Mouse (Mus musculus): ENCODE data around the gene Gnl1. TPM values are rescaled to one million over a fixed set of nuclear protein-coding genes. Genes with fewer than 3 reads are reported as not detected.
"Not testable (repeated sequence)": the region's sequence is repeated elsewhere in the genome, so short reads cannot be mapped to it uniquely, and the experiment has no call there.

Gnl1 gene
- 34.5 and 36.6 TPM in 2 replicates for polyA plus RNA-seq (2015; fragmentation: Nextera tagmentation; extraction: Ambion mirVana)

DNA sequence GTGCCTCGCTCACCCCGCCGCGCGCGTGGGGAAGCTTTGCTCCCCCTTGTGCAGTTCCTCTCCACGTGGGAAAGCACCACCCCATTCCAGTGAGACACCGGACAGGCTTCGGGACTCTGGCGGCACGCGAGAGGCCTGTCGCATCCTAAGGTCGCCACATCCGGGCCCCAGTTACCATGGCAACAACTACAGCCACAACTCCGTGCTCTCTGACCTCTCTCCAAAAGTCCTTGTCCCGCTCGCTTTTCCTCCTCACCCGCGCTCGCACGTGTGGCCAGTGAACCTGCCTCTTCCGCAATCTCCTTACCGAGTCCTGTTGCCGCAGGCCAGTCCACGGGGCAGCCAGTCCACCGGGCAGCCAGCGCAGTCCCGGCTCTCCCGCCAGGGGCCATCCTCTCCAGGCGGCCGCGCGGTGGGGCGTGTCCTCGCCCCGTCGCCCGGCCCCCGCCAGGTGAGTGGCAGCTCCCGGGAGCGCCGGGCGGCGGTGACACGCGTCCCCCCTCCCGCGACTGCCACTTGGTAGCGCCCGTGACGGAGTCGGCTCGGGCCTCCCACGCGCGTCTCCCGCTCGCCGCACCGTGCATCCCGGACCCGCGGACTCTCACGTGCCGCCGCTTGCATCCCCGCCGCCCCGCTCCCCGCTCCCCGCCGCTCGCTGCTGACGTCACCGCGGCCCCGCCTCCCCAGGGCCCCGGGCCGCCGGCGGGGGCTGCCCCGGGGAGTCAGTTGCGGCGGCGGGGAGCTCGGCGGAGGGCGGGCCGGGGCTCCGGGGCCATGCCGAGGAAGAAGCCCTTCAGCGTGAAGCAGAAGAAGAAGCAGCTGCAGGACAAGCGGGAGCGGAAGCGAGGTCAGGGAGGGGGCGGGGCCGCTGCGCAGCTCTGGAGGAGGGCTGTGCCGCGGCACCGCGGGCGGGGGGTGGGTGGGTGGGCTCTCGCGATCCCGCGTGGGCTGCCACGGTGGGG, at the start of gene Gnl1, which contains the start of gene Prr3:
TSS of gene Gnl1 (plus strand) at position 451 of the 962 bp plus-strand sequence.
TSS of gene Prr3 (minus strand) at position 836 of the 962 bp plus-strand sequence.
- Histone ChIP-seq H3K27ac (ENCODE audit: low read length) (peak within 1 kb of the TSS; percentile 97), H3K9ac (ENCODE audit: low read length) (peak within 1 kb of the TSS; percentile 82), H3K4me3 (ENCODE audit: low read length) (peak within 1 kb of the TSS; percentile 76), H3K36me3 (ENCODE audit: control insufficient read depth, insufficient read depth) (peaks cover 18% of the 10 kb centered on the region), H3K27me3 (ENCODE audit: control insufficient read depth, insufficient read depth, low read length) (no peaks in the 10 kb centered on the region), H3K4me2 (ENCODE audit: low read depth, low read length) (peak within 1 kb of the TSS; percentile 92), H3K4me1 (ENCODE audit: control insufficient read depth, insufficient read depth, low read length) (peaks cover 18% of the 10 kb centered on the region), H3K9me3 (replicated peaks; ENCODE audit: control insufficient read depth, low read length) (no peaks in the 10 kb centered on the region)
- peak; percentile 90 for ATAC-seq (replicated peaks; ENCODE audit: extremely low read depth, insufficient read depth, low FRiP score)
- under 1% methylated on average over 108 of the region's 109 CpGs for WGBS

DNA sequence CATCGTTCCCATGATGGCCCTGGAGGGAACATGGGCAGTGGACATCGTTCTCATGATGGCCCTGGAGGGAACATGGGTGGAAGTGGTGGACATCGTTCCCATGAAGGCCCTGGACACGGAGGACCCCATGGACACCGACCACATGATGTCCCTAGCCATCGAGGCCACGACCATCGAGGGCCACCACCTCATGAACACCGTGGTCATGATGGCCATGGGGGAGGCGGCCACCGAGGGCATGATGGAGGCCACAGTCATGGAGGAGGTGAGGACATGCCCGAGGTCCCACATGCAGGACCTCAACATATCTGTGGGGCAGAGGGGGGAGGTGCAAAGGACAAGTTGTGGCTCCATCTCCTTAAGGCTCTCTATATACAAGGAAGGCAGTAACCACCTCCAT, 49.0 kb upstream of the Gnl1 start:
- 95% methylated on average over 12 of the region's 12 CpGs for WGBS

DNA sequence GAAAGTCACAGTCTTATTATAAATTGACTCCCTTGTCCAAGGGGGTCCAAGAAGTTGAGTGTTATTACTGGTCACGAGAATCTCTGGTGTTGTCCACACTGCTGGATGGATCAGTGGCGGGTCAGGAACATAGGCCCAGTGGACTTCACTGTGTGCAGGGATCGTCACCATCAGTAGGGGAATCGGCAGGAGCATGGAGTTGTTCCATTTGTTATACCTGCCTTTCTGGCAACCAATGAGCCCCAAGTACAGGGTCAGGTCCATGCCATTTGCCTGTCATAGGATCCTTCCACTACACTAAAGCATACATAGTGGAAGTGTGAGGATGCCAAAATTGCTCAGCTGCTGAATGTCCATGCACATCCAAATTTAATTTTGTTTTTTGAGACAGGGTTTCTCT, 47.0 kb upstream of the Gnl1 start:
- 86% methylated on average over 4 of the region's 4 CpGs for WGBS
- Histone ChIP-seq H3K27ac (ENCODE audit: low read length) (no peak overlapping the region), H3K4me2 (ENCODE audit: low read depth, low read length) (no peak overlapping the region), H3K4me1 (ENCODE audit: control insufficient read depth, insufficient read depth, low read length) (no peaks in the 10 kb centered on the region), H3K27me3 (ENCODE audit: control insufficient read depth, insufficient read depth, low read length) (no peaks in the 10 kb centered on the region), H3K4me3 (ENCODE audit: low read length) (no peak overlapping the region), H3K9ac (ENCODE audit: low read length) (no peak overlapping the region), H3K9me3 (replicated peaks; ENCODE audit: control insufficient read depth, low read length) (no peaks in the 10 kb centered on the region), H3K36me3 (ENCODE audit: control insufficient read depth, insufficient read depth) (peaks cover 31% of the 10 kb centered on the region)
- no peak for ATAC-seq (replicated peaks; ENCODE audit: extremely low read depth, insufficient read depth, low FRiP score)

More for the DNA sequence above, 49.0 kb upstream of the Gnl1 start:
- Histone ChIP-seq H3K27ac (ENCODE audit: low read length) (no peak overlapping the region), H3K4me1 (ENCODE audit: control insufficient read depth, insufficient read depth, low read length) (no peaks in the 10 kb centered on the region), H3K4me3 (ENCODE audit: low read length) (no peak overlapping the region), H3K27me3 (ENCODE audit: control insufficient read depth, insufficient read depth, low read length) (no peaks in the 10 kb centered on the region), H3K9me3 (replicated peaks; ENCODE audit: control insufficient read depth, low read length) (no peaks in the 10 kb centered on the region), H3K9ac (ENCODE audit: low read length) (no peak overlapping the region), H3K36me3 (ENCODE audit: control insufficient read depth, insufficient read depth) (peaks cover 47% of the 10 kb centered on the region), H3K4me2 (ENCODE audit: low read depth, low read length) (no peak overlapping the region)
- ATAC-seq (replicated peaks; ENCODE audit: extremely low read depth, insufficient read depth, low FRiP score): no peak

DNA sequence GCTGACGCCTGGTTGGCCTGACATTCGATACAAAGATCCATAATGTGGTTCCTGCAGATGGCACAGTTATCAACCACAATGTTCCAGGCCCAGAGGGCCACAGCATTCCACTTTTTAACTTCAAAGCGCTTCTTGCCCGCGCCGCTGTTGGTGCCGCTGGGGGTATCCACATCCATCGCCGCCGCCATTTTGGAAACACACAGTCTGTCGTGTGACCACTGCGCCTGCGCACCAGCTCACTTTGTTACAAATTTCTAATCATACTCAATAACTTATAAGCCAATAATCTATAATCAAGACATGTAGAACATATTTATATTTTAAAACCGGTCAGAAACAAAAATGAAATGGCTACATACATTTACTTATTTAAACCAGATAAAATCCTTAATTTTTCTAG, 43.9 kb upstream of the Gnl1 start:
- H3K4me2 ChIP-seq (ENCODE audit: low read depth, low read length); H3K9me3 ChIP-seq (replicated peaks; ENCODE audit: control insufficient read depth, low read length); H3K36me3 ChIP-seq (ENCODE audit: control insufficient read depth, insufficient read depth); H3K27me3 ChIP-seq (ENCODE audit: control insufficient read depth, insufficient read depth, low read length); H3K9ac ChIP-seq (ENCODE audit: low read length); H3K4me1 ChIP-seq (ENCODE audit: control insufficient read depth, insufficient read depth, low read length); H3K27ac ChIP-seq (ENCODE audit: low read length); ATAC-seq (replicated peaks; ENCODE audit: extremely low read depth, insufficient read depth, low FRiP score); H3K4me3 ChIP-seq (ENCODE audit: low read length): not testable (repeated sequence)
- WGBS: 80% methylated on average over 14 of the region's 14 CpGs

DNA sequence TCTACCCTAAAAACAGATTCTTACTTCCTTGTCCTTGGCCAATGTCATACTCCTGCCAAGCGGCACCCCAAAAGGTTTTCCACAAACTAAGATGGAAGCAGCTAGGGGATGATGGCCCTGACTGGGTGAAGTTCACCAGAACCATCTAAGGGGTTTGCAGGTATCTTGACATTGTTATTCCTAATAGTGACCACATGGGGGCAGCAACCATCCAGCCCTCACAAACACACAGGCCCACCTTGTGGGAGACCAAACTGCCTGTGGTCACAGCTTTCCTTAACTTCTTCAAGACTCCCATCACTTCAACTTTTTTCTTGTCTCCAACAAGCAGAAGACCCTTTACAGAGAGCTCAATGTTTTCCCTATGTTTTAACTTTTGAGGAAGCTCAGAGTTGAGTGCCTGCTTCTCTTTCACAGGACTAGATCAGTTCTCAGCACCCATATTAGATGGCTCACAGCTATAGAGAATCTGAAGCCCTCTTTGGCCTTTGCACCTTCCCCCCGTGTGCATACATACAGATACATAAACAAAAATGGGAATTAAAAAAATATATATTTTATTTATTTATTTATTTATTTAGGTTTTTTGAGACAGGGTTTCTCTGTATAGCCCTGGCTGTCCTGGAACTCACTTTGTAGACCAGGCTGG, 41.8 kb upstream of the Gnl1 start:
- no peaks in the 10 kb centered on the region for H3K27me3 ChIP-seq (ENCODE audit: control insufficient read depth, insufficient read depth, low read length)
- no peak overlapping the region for H3K27ac ChIP-seq (ENCODE audit: low read length)
- H3K4me3 ChIP-seq (ENCODE audit: low read length): no peak overlapping the region
- no peaks in the 10 kb centered on the region for H3K4me1 ChIP-seq (ENCODE audit: control insufficient read depth, insufficient read depth, low read length)
- H3K9ac ChIP-seq (ENCODE audit: low read length): no peak overlapping the region
- H3K36me3 ChIP-seq (ENCODE audit: control insufficient read depth, insufficient read depth): no peaks in the 10 kb centered on the region
- peak; percentile 49; the same call in 1 of the 2 replicates for ATAC-seq (replicated peaks; ENCODE audit: extremely low read depth, insufficient read depth, low FRiP score)
- 36% methylated on average over 2 of the region's 2 CpGs for WGBS
- H3K9me3 ChIP-seq (replicated peaks; ENCODE audit: control insufficient read depth, low read length): 0 out of 2 replicates have a peak, but pooled peaks cover 2% of the 10 kb centered on the region
- no peak overlapping the region for H3K4me2 ChIP-seq (ENCODE audit: low read depth, low read length)

DNA sequence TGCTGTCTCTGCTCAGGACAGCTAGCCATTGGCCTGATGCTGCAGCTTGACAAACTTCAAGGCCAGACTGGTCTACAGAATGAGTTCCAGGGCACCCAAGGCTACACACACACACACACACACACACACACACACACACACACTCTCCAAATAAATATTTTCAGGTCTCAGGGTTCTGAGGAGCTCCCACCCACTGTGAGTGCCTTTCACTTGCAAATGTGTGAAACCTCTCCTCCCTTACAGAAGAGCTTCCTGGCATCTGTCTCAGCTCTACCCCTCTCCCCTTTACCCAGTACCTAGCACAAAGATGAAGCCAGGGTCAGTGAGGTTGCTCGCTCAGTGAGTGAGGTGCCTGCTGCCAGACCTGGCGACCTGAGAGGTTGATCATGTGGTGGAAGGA, 40.5 kb upstream of the Gnl1 start:
- Histone ChIP-seq H3K9ac (ENCODE audit: low read length) (no peak overlapping the region), H3K27ac (ENCODE audit: low read length) (no peak overlapping the region)
- WGBS: 36% methylated on average over 2 of the region's 2 CpGs

DNA sequence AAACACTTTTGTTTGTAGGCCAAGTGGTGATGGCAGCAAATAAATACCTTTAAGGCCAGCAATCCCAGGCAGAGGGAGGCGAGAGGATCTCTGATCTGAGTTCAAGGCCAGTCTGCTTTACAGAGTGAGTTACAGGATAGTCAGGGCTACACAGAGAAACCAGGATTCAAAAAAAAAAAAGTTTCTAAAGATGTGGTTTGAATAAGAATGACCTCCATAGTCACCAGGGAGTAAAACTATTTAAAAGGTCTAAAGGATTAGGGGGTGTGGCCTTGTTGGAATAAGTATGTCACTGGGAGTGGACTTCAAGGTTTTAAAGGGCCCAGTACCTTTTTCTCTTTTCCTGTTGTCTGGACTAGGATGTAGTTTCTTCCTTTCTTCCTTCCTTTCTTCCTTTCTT, 39.7 kb upstream of the Gnl1 start:
- no peak for ATAC-seq (replicated peaks; ENCODE audit: extremely low read depth, insufficient read depth, low FRiP score)
- no peak overlapping the region for H3K9ac ChIP-seq (ENCODE audit: low read length)
- H3K36me3 ChIP-seq (ENCODE audit: control insufficient read depth, insufficient read depth): no peaks in the 10 kb centered on the region
- 0 out of 2 replicates have a peak, but pooled peaks cover 2% of the 10 kb centered on the region for H3K9me3 ChIP-seq (replicated peaks; ENCODE audit: control insufficient read depth, low read length)
- 59% methylated on average over 1 of the region's 1 CpGs for WGBS
- H3K27ac ChIP-seq (ENCODE audit: low read length): no peak overlapping the region
- no peaks in the 10 kb centered on the region for H3K4me1 ChIP-seq (ENCODE audit: control insufficient read depth, insufficient read depth, low read length)
- H3K4me3 ChIP-seq (ENCODE audit: low read length): no peak overlapping the region
- no peaks in the 10 kb centered on the region for H3K27me3 ChIP-seq (ENCODE audit: control insufficient read depth, insufficient read depth, low read length)
- no peak overlapping the region for H3K4me2 ChIP-seq (ENCODE audit: low read depth, low read length)

More for the DNA sequence above, 40.5 kb upstream of the Gnl1 start:
- Histone ChIP-seq H3K4me2 (ENCODE audit: low read depth, low read length) (no peak overlapping the region), H3K9me3 (replicated peaks; ENCODE audit: control insufficient read depth, low read length) (0 out of 2 replicates have a peak, but pooled peaks cover 2% of the 10 kb centered on the region), H3K36me3 (ENCODE audit: control insufficient read depth, insufficient read depth) (no peaks in the 10 kb centered on the region), H3K4me3 (ENCODE audit: low read length) (no peak overlapping the region), H3K27me3 (ENCODE audit: control insufficient read depth, insufficient read depth, low read length) (no peaks in the 10 kb centered on the region), H3K4me1 (ENCODE audit: control insufficient read depth, insufficient read depth, low read length) (no peaks in the 10 kb centered on the region)
- ATAC-seq (replicated peaks; ENCODE audit: extremely low read depth, insufficient read depth, low FRiP score): no peak

DNA sequence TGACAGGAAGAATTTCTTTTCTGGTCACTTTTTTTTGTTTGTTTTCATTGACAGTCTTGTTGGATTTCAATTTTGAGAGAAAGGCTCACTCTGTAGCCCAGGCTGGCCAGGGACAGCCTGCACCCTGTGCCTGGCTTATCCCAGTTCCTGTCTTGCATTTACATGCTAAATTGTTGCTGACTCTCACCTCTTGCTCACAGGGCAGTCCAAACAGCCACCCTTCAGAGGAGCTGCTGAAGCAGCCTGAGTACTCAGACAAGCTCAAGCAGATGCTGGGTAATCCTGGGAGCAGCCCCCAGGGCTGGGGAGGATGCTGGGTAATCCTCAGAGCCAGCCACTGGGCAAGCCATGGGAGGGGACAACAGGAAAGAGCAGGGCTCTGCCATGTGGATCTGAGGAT, 28.7 kb upstream of the Gnl1 start:
- not testable (repeated sequence) for H3K4me1 ChIP-seq (ENCODE audit: control insufficient read depth, insufficient read depth, low read length); H3K4me2 ChIP-seq (ENCODE audit: low read depth, low read length); H3K27me3 ChIP-seq (ENCODE audit: control insufficient read depth, insufficient read depth, low read length); H3K9me3 ChIP-seq (replicated peaks; ENCODE audit: control insufficient read depth, low read length); H3K9ac ChIP-seq (ENCODE audit: low read length); H3K4me3 ChIP-seq (ENCODE audit: low read length); ATAC-seq (replicated peaks; ENCODE audit: extremely low read depth, insufficient read depth, low FRiP score); H3K27ac ChIP-seq (ENCODE audit: low read length); H3K36me3 ChIP-seq (ENCODE audit: control insufficient read depth, insufficient read depth)

DNA sequence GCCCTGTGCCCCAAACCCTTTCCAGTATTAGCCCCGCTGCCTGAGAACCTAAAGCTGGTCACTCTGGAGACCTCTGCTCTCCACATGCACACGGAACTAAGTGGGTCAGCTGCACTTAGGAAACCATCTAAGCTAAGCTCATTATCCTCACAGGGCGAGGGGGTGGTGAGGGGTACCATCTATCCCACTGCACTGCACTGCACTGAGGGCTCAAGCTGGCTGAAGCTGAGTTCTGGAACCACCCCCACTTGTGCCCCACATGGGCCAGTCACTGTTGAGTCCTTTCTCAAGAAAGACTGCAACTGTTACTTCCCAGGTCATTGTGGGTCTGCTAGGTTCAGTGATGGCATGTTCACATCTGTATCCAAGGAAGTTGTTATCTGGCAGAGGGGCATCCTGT, 27.1 kb upstream of the Gnl1 start:
- H3K9me3 ChIP-seq (replicated peaks; ENCODE audit: control insufficient read depth, low read length); H3K4me1 ChIP-seq (ENCODE audit: control insufficient read depth, insufficient read depth, low read length); H3K4me3 ChIP-seq (ENCODE audit: low read length); H3K27ac ChIP-seq (ENCODE audit: low read length); ATAC-seq (replicated peaks; ENCODE audit: extremely low read depth, insufficient read depth, low FRiP score); H3K27me3 ChIP-seq (ENCODE audit: control insufficient read depth, insufficient read depth, low read length); H3K9ac ChIP-seq (ENCODE audit: low read length); H3K4me2 ChIP-seq (ENCODE audit: low read depth, low read length): not testable (repeated sequence)
- H3K36me3 ChIP-seq (ENCODE audit: control insufficient read depth, insufficient read depth): peaks cover 19% of the 10 kb centered on the region
- WGBS: 65% methylated on average over 2 of the region's 3 CpGs
